Mouse (Mus musculus): Measurements from ENCODE around the gene Siae. TPM values are rescaled to one million over a fixed set of nuclear protein-coding genes. Genes with fewer than 3 reads are reported as not detected.
A peak's percentile ranks its signal among the peaks of the same experiment; 100 is the strongest.

The Siae gene
- polyA plus RNA-seq, 1 experiment from 2014 or later: 9.2 TPM

DNA sequence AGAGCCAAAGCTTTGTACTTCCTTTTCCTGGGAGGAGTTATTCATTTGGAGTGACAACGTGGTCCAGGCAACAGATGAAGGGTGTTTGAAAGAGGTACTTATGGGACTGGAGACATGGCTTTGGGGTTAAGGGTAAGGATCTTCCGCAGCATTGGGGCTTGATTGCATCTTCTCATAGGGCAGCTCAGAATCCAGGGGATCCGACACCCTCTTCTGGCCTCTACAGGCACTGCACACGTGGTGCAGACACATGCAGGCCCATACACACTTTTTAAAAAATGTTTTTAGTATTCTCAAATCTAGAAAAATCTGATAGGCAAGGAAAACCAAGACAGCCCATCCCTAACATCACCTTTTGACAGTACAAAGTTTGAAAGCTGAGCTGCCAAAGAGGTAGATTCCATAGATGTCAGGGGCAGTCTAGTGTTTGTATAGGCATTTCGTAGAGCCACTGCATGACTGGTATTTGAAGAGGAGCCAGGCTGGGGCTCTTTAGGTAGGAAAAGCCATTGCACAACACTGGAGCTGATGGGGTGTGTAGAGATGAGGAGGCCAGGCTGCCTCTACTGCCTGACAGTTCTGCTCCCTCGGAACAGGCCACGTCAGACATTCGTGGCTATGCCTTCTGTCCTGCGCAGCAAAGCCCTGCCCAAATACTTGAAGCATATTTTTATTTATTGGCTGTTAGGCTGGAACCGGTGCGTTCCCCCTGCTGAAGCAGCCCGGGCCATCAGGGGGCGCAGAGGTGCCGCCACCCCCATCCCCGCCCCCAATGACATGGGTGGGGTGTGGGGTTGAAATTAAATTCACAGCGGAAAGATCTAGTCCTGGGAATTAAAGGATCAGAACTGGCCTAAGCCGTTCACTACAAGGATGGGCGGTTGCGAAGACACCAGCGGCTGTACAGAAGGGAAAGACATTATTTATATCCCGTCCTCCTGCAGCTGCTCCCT lies 28.8 kb upstream of the Siae start:
- no peaks in the 10 kb centered on the region for H3K9me3 ChIP-seq (replicated peaks; ENCODE audit: control insufficient read depth, low read length)
- WGBS: 32% methylated on average over 21 of the region's 21 CpGs
- ATAC-seq (replicated peaks; ENCODE audit: extremely low read depth, insufficient read depth, low FRiP score): no peak

DNA sequence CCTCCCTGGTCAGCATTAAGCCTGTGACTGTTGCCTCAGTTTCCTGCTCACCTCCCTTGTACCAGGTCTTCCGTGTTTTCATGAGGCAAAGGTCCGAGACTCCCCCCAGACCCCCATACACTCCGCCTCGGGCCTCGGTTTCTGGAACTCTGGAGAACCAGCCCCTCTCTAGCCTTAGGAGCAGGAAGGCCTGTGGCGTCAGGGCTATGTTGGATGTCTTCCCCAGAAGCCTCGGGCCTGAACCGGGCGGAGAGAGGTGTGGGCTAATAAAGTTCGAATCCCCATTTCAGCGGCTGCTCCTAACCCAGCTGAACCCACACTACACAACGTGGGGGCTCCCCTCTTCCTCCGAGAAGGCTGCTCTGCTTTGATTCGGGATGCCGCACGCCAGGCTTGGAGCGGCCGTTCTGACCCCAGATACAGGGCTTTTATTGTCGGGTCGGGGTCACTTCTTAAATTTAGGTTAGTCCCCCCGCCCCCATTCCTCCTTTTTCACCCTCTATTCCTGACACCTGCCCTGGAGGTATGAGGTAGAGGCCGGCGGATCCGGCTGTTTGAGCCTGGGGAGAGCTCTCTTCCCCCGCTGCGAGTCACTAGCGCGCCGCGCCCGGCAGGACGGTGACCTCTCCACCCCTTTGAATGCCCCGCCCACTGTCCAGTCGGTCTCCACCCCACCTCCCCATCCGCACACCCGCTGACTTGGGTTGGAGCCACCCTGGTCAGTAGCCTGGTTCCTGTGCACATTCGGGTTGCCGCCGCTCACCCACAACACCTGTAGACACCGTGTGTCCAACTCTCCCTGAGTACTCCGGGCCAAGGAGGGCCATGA lies 27.9 kb upstream of the Siae start, which contains the start of gene Esam:
Esam (plus strand) TSS at position 683 of the 829 bp plus-strand sequence.
- peak within 1 kb of the TSS; percentile 71 for H3K9ac ChIP-seq (ENCODE audit: low read length)
- H3K4me1 ChIP-seq (ENCODE audit: control insufficient read depth, insufficient read depth, low read length): peaks cover 25% of the 10 kb centered on the region
- peak; percentile 63 for ATAC-seq (replicated peaks; ENCODE audit: extremely low read depth, insufficient read depth, low FRiP score)
- 5% methylated on average over 41 of the region's 41 CpGs for WGBS
- no peaks in the 10 kb centered on the region for H3K9me3 ChIP-seq (replicated peaks; ENCODE audit: control insufficient read depth, low read length)
- peak within 1 kb of the TSS; percentile 85 for H3K4me2 ChIP-seq (ENCODE audit: low read depth, low read length)
- peaks cover 14% of the 10 kb centered on the region for H3K36me3 ChIP-seq (ENCODE audit: control insufficient read depth, insufficient read depth)
- H3K27ac ChIP-seq (ENCODE audit: low read length): peak within 1 kb of the TSS; percentile 84
- H3K27me3 ChIP-seq (ENCODE audit: control insufficient read depth, insufficient read depth, low read length): peaks cover 13% of the 10 kb centered on the region
- H3K4me3 ChIP-seq (ENCODE audit: low read length): peak within 1 kb of the TSS; percentile 56

More for the DNA sequence above, 28.8 kb upstream of the Siae start:
- Histone ChIP-seq H3K27me3 (ENCODE audit: control insufficient read depth, insufficient read depth, low read length) (peaks cover 13% of the 10 kb centered on the region), H3K4me1 (ENCODE audit: control insufficient read depth, insufficient read depth, low read length) (peaks cover 25% of the 10 kb centered on the region), H3K9ac (ENCODE audit: low read length) (peak overlapping the region; percentile 71), H3K36me3 (ENCODE audit: control insufficient read depth, insufficient read depth) (peaks cover 17% of the 10 kb centered on the region), H3K27ac (ENCODE audit: low read length) (peak overlapping the region; percentile 84), H3K4me2 (ENCODE audit: low read depth, low read length) (peak overlapping the region; percentile 85), H3K4me3 (ENCODE audit: low read length) (peak overlapping the region; percentile 56)

DNA sequence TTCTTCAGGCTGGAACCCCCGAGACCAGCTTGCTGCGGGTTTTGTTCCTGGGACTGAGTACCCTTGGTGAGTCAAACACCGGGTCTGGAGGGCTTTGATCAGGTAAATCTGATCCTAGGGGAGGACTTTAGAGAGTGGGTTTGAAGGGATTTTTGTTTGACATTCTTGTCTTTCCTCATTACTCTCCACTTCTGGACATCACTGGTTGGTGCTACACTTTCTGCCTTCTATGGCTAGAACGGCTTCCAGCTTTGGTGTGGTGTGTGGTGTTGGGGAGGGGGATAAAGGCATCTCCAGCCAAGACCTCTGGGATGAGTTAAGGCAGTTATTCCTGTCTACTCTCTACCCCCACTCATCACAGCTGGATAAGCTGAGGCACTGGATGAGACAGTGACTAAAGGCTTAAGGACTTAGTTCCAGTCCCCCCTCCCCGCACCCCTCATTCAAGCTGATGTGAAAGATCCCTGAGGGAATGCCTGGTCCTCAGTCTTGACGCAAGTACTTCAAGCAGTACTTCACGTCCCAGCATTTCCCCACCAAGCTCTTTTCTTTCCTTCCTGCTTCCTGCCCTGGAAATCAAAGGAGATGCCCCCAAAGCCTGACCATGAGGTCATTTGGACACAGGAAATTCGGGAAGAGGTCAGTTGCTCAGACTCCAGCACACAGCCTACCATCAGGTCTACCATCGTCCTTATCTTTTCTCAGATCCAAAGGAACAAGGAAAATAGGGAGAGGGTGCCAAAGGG lies 27.1 kb upstream of the Siae start:
- peak overlapping the region; percentile 84 for H3K27ac ChIP-seq (ENCODE audit: low read length)
- ATAC-seq (replicated peaks; ENCODE audit: extremely low read depth, insufficient read depth, low FRiP score): no peak
- H3K4me2 ChIP-seq (ENCODE audit: low read depth, low read length): peak overlapping the region; percentile 85
- H3K9me3 ChIP-seq (replicated peaks; ENCODE audit: control insufficient read depth, low read length): no peaks in the 10 kb centered on the region
- WGBS: 41% methylated on average over 9 of the region's 9 CpGs
- peaks cover 13% of the 10 kb centered on the region for H3K27me3 ChIP-seq (ENCODE audit: control insufficient read depth, insufficient read depth, low read length)
- H3K9ac ChIP-seq (ENCODE audit: low read length): peak overlapping the region; percentile 71
- peaks cover 25% of the 10 kb centered on the region for H3K4me1 ChIP-seq (ENCODE audit: control insufficient read depth, insufficient read depth, low read length)
- peaks cover 8% of the 10 kb centered on the region for H3K36me3 ChIP-seq (ENCODE audit: control insufficient read depth, insufficient read depth)
- peak overlapping the region; percentile 56 for H3K4me3 ChIP-seq (ENCODE audit: low read length)

DNA sequence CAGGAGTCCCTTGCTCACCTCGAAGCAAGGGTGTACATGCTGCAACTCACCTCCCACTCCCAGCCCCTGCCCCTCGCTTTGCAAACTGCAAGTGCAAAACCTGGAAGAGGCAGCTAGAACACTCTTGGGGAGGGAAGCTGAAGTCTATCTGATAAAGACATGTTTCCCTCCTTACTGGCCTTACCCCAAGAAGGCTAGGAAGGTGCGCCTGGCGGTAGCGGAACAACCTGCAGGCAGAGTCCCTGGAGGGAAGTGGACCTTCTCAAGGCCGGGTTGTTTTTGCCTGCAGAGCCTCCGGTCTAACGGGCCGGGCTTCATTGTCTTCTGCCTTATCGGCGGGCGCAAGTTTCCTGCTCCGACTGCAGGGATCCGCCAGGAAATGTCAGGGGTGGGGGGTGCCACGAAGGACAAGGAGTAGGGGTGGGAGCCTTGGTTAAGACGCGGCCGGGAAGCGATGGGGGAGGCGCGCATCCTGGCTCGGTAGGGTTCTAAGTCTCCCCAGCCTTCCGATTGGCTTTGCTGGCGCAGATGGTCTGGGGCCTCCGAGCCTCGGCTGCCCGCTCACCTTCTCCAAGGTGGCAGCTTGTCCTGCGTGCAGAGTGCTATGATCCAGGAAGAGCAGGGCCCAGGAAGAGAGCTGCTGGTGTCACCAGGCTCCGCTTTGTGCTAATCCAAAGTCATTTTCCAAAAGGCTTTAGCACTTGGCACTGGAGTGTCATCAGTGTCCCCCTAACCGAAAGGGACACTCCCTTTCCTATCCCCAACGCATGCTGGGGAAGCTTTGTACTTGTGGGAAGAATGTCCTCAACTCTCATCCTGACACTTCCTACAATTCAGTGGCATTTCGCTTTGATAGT lies 25.2 kb upstream of the Siae start:
- H3K4me2 ChIP-seq (ENCODE audit: low read depth, low read length): peak overlapping the region; percentile 85
- peak overlapping the region; percentile 84 for H3K27ac ChIP-seq (ENCODE audit: low read length)
- peak overlapping the region; percentile 71 for H3K9ac ChIP-seq (ENCODE audit: low read length)
- H3K4me1 ChIP-seq (ENCODE audit: control insufficient read depth, insufficient read depth, low read length): peaks cover 23% of the 10 kb centered on the region
- peaks cover 13% of the 10 kb centered on the region for H3K27me3 ChIP-seq (ENCODE audit: control insufficient read depth, insufficient read depth, low read length)
- H3K9me3 ChIP-seq (replicated peaks; ENCODE audit: control insufficient read depth, low read length): no peaks in the 10 kb centered on the region
- ATAC-seq (replicated peaks; ENCODE audit: extremely low read depth, insufficient read depth, low FRiP score): peak; percentile 76
- H3K4me3 ChIP-seq (ENCODE audit: low read length): peak overlapping the region; percentile 56
- H3K36me3 ChIP-seq (ENCODE audit: control insufficient read depth, insufficient read depth): peaks cover 6% of the 10 kb centered on the region; the same call in 1 of the 2 replicates
- 2% methylated on average over 32 of the region's 32 CpGs for WGBS

DNA sequence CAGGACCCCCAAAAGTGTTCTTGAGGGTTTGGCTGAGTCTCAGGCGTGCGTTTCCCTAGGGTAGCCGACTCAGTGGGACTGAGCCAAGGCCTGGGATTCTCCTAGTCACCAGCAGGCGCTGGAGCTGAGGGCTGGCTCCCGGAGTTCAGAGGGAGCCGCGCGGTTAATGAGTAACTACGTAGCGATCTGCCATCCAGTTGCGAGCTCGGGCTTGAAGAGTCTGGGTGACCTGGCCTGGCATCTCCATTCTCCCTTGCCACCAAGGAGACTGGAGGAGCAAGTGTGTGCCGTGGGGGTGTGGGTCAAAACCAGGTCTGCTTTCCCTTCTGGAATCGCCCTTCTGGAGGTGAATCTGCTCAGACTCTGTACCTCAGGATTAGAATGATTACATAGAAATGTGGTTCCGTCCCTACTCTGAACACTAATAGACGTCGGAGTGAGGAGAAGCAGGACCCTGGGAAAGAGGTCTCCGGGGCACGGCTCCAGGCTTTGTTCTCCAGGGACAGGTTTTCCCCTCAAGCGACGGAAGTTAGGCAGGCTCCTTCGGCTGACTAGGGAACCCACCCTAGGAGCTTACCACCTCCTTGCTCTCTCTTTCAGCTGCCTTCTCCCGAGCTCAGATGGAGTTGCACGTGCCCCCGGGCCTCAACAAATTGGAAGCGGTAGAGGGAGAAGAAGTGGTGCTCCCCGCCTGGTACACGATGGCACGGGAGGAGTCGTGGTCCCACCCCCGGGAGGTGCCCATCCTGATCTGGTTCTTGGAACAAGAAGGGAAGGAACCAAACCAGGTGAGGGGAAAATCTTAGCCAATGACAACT lies 24.4 kb upstream of the Siae start:
- H3K9me3 ChIP-seq (replicated peaks; ENCODE audit: control insufficient read depth, low read length): no peaks in the 10 kb centered on the region
- peak overlapping the region; percentile 85 for H3K4me2 ChIP-seq (ENCODE audit: low read depth, low read length)
- peak overlapping the region; percentile 71 for H3K9ac ChIP-seq (ENCODE audit: low read length)
- peaks cover 23% of the 10 kb centered on the region for H3K4me1 ChIP-seq (ENCODE audit: control insufficient read depth, insufficient read depth, low read length)
- peak overlapping the region; percentile 84 for H3K27ac ChIP-seq (ENCODE audit: low read length)
- H3K4me3 ChIP-seq (ENCODE audit: low read length): peak overlapping the region; percentile 56
- WGBS: 5% methylated on average over 31 of the region's 31 CpGs
- peaks cover 8% of the 10 kb centered on the region; the same call in 1 of the 2 replicates for H3K36me3 ChIP-seq (ENCODE audit: control insufficient read depth, insufficient read depth)
- ATAC-seq (replicated peaks; ENCODE audit: extremely low read depth, insufficient read depth, low FRiP score): no peak; the same call in 1 of the 2 replicates
- peaks cover 13% of the 10 kb centered on the region for H3K27me3 ChIP-seq (ENCODE audit: control insufficient read depth, insufficient read depth, low read length)

DNA sequence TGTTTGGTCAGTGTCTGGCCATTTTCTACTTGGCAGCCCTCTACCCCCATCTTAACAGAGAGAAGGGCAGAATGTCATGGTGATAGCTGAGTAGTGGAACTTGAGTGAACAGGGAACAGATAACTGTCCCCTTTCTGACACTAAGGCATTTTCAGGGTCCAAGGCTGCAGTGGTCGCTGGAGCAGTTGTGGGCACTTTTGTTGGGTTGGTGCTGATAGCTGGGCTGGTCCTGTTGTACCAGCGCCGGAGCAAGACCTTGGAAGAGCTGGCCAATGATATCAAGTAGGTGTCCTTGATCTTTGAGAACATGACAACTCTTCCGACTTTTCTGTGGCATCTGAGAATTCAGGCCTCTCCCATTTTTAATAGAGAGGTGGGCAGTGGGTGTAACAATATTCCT lies 18.6 kb upstream of the Siae start:
- no peak for ATAC-seq (replicated peaks; ENCODE audit: extremely low read depth, insufficient read depth, low FRiP score)
- H3K27ac ChIP-seq (ENCODE audit: low read length): no peak overlapping the region
- H3K9me3 ChIP-seq (replicated peaks; ENCODE audit: control insufficient read depth, low read length): no peaks in the 10 kb centered on the region
- no peak overlapping the region for H3K4me2 ChIP-seq (ENCODE audit: low read depth, low read length)
- 0 out of 2 replicates have a peak, but pooled peaks cover 4% of the 10 kb centered on the region for H3K36me3 ChIP-seq (ENCODE audit: control insufficient read depth, insufficient read depth)
- no peak overlapping the region for H3K9ac ChIP-seq (ENCODE audit: low read length)
- H3K27me3 ChIP-seq (ENCODE audit: control insufficient read depth, insufficient read depth, low read length): no peaks in the 10 kb centered on the region; the same call in 1 of the 2 replicates
- H3K4me1 ChIP-seq (ENCODE audit: control insufficient read depth, insufficient read depth, low read length): peaks cover 12% of the 10 kb centered on the region; the same call in 1 of the 2 replicates
- WGBS: 64% methylated on average over 4 of the region's 4 CpGs
- H3K4me3 ChIP-seq (ENCODE audit: low read length): no peak overlapping the region

DNA sequence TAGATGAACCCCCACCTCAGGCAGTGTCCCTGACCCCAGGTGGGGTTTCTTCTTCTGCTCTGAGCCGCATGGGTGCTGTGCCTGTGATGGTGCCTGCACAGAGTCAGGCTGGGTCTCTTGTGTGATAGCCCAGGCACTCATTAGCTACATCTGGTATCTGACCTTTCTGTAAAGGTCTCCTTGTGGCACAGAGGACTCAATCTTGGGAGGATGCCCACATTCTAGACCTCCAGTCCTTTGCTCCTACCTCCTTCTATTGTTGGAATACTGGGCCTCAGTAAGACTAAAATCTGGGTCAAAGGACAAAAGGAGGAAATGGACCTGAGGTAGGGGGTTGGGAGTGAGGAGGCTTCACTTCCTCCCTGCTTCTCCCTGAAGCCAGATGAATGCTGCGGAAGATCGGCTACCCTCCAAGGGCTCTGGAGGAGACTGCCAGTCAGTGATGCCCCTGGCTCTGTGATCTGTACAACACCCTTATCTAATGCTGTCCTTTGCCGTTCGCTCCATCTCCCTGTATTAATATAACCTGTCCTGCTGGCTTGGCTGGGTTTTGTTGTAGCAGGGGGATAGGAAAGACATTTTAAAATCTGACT lies 17.7 kb upstream of the Siae start:
- WGBS: 59% methylated on average over 5 of the region's 5 CpGs
- ATAC-seq (replicated peaks; ENCODE audit: extremely low read depth, insufficient read depth, low FRiP score): peak; percentile 38; the same call in 1 of the 2 replicates
- Histone ChIP-seq H3K4me3 (ENCODE audit: low read length) (no peak overlapping the region), H3K9me3 (replicated peaks; ENCODE audit: control insufficient read depth, low read length) (no peaks in the 10 kb centered on the region), H3K4me1 (ENCODE audit: control insufficient read depth, insufficient read depth, low read length) (peaks cover 12% of the 10 kb centered on the region; the same call in 1 of the 2 replicates), H3K4me2 (ENCODE audit: low read depth, low read length) (no peak overlapping the region), H3K36me3 (ENCODE audit: control insufficient read depth, insufficient read depth) (0 out of 2 replicates have a peak, but pooled peaks cover 4% of the 10 kb centered on the region), H3K9ac (ENCODE audit: low read length) (no peak overlapping the region), H3K27me3 (ENCODE audit: control insufficient read depth, insufficient read depth, low read length) (no peaks in the 10 kb centered on the region), H3K27ac (ENCODE audit: low read length) (0 out of 2 replicates have a peak overlapping the region, but pooled peaks have one; percentile 16)

Measured in heart, embryonic 16.5 days (tissue).